Comparison of ENCODE assay signal across 14 mouse cellular contexts in genomic region chr19:41560856-41561255, GRCm38 (mm10).
"Had no signal": no experiment of that assay in that cellular context is flagged by ENCODE, and none has a peak within 500 bp of the region (broad histone marks: within the 10 kb centered on the region; RNA-seq: fewer than 3 reads in every experiment).

No protein-coding gene starts in this region.

- H3K4me3 ChIP-seq: midbrain, embryonic 10.5 days; midbrain, embryonic 12.5 days; midbrain, embryonic 15.5 days; neural tube, embryonic 12.5 days; stomach, embryonic 15.5 days had no signal

- H3K9me3 ChIP-seq: midbrain, embryonic 10.5 days; midbrain, embryonic 12.5 days; midbrain, embryonic 15.5 days; neural tube, embryonic 12.5 days; stomach, embryonic 15.5 days had no signal

- H3K27ac ChIP-seq: midbrain, embryonic 10.5 days; midbrain, embryonic 12.5 days; midbrain, embryonic 15.5 days; neural tube, embryonic 12.5 days; stomach, embryonic 15.5 days; stomach, postnatal 0 days had no signal

- H3K9ac ChIP-seq: lung, embryonic 14.5 days; midbrain, embryonic 12.5 days; midbrain, embryonic 15.5 days; neural tube, embryonic 12.5 days; stomach, embryonic 15.5 days had no signal

- H3K4me2 ChIP-seq: lung, embryonic 14.5 days; midbrain, embryonic 12.5 days; midbrain, embryonic 15.5 days; neural tube, embryonic 12.5 days; stomach, embryonic 15.5 days had no signal

- DNase-seq: lung, adult 18-20 months; lung, embryonic 14.5 days; lung, postnatal 10 days; lung, postnatal 4 days; right cerebral cortex, postnatal 14 days; thymus, adult 2 months; thymus, postnatal 25 days; thymus, postnatal 4 days had no signal

- H3K27me3 ChIP-seq: midbrain, embryonic 12.5 days; midbrain, embryonic 15.5 days; neural tube, embryonic 12.5 days; stomach, embryonic 15.5 days had no signal

- ATAC-seq: midbrain, embryonic 15.5 days had no signal

- H3K4me1 ChIP-seq: midbrain, embryonic 10.5 days; midbrain, embryonic 12.5 days; neural tube, embryonic 12.5 days; stomach, embryonic 15.5 days had no signal
